Mouse (Mus musculus) olfactory bulb, adult 2 months (tissue): ENCODE measurements around the gene Gm36864.

Experiments used
- CTCF ChIP-seq: fragments of 200-500 bp; IDR thresholded peaks from 2 replicates; pipeline ENCODE4 v1.5.1; 2012; ENCODE audit warnings: low read depth, mild to moderate bottlenecking, low read length, moderate library complexity; ENCODE audit not compliant: insufficient read depth
- POLR2A ChIP-seq: fragments of 200-500 bp; IDR thresholded peaks from 2 replicates; pipeline ENCODE4 v1.6.1; 2012; ENCODE audit warnings: mild to moderate bottlenecking, low read depth, low read length, moderate library complexity; ENCODE audit not compliant: insufficient read depth

DNA sequence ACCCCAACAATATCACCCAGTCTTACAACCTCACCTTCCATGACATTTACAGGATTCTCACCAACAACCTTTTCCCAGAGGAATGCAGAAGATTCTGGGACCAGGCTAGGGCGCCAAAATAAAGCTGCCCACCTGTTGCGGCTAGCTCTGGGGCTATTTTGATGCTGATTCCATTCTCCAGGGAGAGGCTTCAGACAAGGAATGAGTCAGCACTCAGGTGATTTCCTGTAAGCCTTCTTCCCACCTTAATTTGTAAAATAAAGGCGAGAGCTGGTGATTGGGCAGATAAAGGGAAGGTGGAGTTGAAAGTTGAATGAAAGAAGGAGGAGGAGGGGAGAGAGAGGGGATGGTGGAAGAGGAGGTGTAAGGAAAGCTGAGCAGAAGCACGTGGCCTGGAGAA, 55.4 kb downstream of the Gm36864 start:
- TF ChIP-seq POLR2A: no peak
- TF ChIP-seq CTCF: no peak
